Mouse (Mus musculus) spleen, adult 2 months (tissue): ENCODE data around the gene Dnmt3l. TPM values are rescaled to one million over a fixed set of nuclear protein-coding genes. Genes with fewer than 3 reads are reported as not detected.
"Not testable (repeated sequence)": the region's sequence is repeated elsewhere in the genome, so short reads cannot be mapped to it uniquely, and the experiment has no call there.

Experiments
- DNase-seq, 2 experiments: peaks; one replicate each; pipeline versions ENCODE4 v3.0.0 to v3.0.0-alpha.2; 2012 to 2021; ENCODE audit warnings: low spot score in 2 of 2, low read depth in 1 of 2
- H3K27ac ChIP-seq: fragments of 200-500 bp; 2 replicates; pipeline ENCODE4 v1.5.1; 2012; ENCODE audit warnings: low read length, inconsistent platforms; ENCODE audit not compliant: insufficient read depth
- H3K27me3 ChIP-seq: fragments of 200-500 bp; 2 replicates; pipeline ENCODE4 v1.6.1; 2012; ENCODE audit warnings: mild to moderate bottlenecking, moderate library complexity, low read length, inconsistent platforms; ENCODE audit not compliant: control insufficient read depth, insufficient read depth
- H3K36me3 ChIP-seq: fragments of 200-500 bp; 2 replicates; pipeline ENCODE4 v1.6.1; 2012; ENCODE audit warnings: mild to moderate bottlenecking, low read length, inconsistent platforms; ENCODE audit not compliant: control insufficient read depth, insufficient read depth
- H3K4me1 ChIP-seq: fragments of 200-500 bp; 2 replicates; pipeline ENCODE4 v1.6.1; 2011; ENCODE audit warnings: inconsistent platforms; ENCODE audit not compliant: control insufficient read depth, insufficient read depth, insufficient read length
- H3K4me3 ChIP-seq: fragments of 200-500 bp; 2 replicates; pipeline ENCODE4 v1.5.1; 2011; ENCODE audit warnings: mild to moderate bottlenecking, inconsistent platforms; ENCODE audit not compliant: insufficient read depth, insufficient read length; ENCODE audit errors: extremely low read depth
- CTCF ChIP-seq: fragments of 200-500 bp; IDR thresholded peaks from 2 replicates; pipeline ENCODE4 v1.5.1; 2011; ENCODE audit warnings: mild to moderate bottlenecking, inconsistent platforms; ENCODE audit not compliant: insufficient read depth, insufficient read length, insufficient replicate concordance; ENCODE audit errors: extremely low read depth
- POLR2A ChIP-seq: fragments of 200-500 bp; IDR thresholded peaks from 2 replicates; pipeline ENCODE4 v1.6.1; 2011; ENCODE audit warnings: low read depth, low read length, inconsistent platforms
- WGBS: fragments of 180-500 bp; shearing (Covaris S2); methylation state at CpG from one replicate; pipeline ENCODE4 v1.1.7; 2018; 5-methylcytosine and 5-hydroxymethylcytosine counted together
- polyA plus RNA-seq: library from polyadenylated mRNA; depleted of rRNA; stranded (reverse); fragments of >200 nt; gene quantifications from 2 replicates; pipeline ENCODE4 v1.2.3, GENCODE M21; 2012

The Dnmt3l gene
- polyA plus RNA-seq, 1 experiment = not detected

GRCm38 (mm10) chr10:78012661-78013495 lies 28.9 kb upstream of the Dnmt3l start:
- H3K36me3 ChIP-seq = no peaks in the 10 kb centered on the region
- H3K27me3 ChIP-seq = no peaks in the 10 kb centered on the region
- H3K4me1 ChIP-seq = peaks cover 9% of the 10 kb centered on the region; the same call in 1 of the 2 replicates
- no peak overlapping the region for H3K27ac ChIP-seq
- WGBS = 93% methylated on average over 18 of the region's 18 CpGs
- DNase-seq = no peak
- H3K4me3 ChIP-seq = no peak overlapping the region
- TF ChIP-seq POLR2A (no peak), CTCF (no peak)

GRCm38 (mm10) chr10:78015489-78015888 lies 26.3 kb upstream of the Dnmt3l start:
- no peaks in the 10 kb centered on the region for H3K27me3 ChIP-seq
- H3K27ac ChIP-seq = no peak overlapping the region
- DNase-seq = no peak
- H3K4me1 ChIP-seq = peaks cover under 1% of the 10 kb centered on the region; the same call in 1 of the 2 replicates
- WGBS = 85% methylated on average over 1 of the region's 1 CpGs
- TF ChIP-seq CTCF (no peak), POLR2A (no peak)
- no peak overlapping the region for H3K4me3 ChIP-seq
- no peaks in the 10 kb centered on the region for H3K36me3 ChIP-seq

- DNase-seq = no peak
- 80% methylated on average over 5 of the region's 5 CpGs for WGBS
- Histone ChIP-seq H3K27me3 (no peaks in the 10 kb centered on the region), H3K27ac (no peak overlapping the region), H3K36me3 (no peaks in the 10 kb centered on the region), H3K4me1 (no peaks in the 10 kb centered on the region; the same call in 1 of the 2 replicates), H3K4me3 (no peak overlapping the region)
- no peak for TF ChIP-seq POLR2A
- TF ChIP-seq CTCF = no peak
Observed at GRCm38 (mm10) chr10:78016366-78016765, 25.4 kb upstream of the Dnmt3l start.

GRCm38 (mm10) chr10:78018797-78019203 lies 22.9 kb upstream of the Dnmt3l start:
- Histone ChIP-seq H3K4me1 (no peaks in the 10 kb centered on the region; the same call in 1 of the 2 replicates), H3K4me3 (no peak overlapping the region; the same call in 1 of the 2 replicates), H3K36me3 (no peaks in the 10 kb centered on the region), H3K27ac (no peak overlapping the region), H3K27me3 (no peaks in the 10 kb centered on the region)
- WGBS = 16% methylated on average over 19 of the region's 19 CpGs
- peak; percentile 56 to 66 for DNase-seq
- TF ChIP-seq POLR2A = no peak
- TF ChIP-seq CTCF = peak; percentile 97

- Histone ChIP-seq H3K36me3 (no peaks in the 10 kb centered on the region), H3K27me3 (no peaks in the 10 kb centered on the region), H3K27ac (no peak overlapping the region), H3K4me3 (no peak overlapping the region), H3K4me1 (no peaks in the 10 kb centered on the region; the same call in 1 of the 2 replicates)
- TF ChIP-seq POLR2A = no peak
- 88% methylated on average over 4 of the region's 4 CpGs for WGBS
- DNase-seq = no peak
Observed at GRCm38 (mm10) chr10:78019291-78019690, 22.5 kb upstream of the Dnmt3l start.

GRCm38 (mm10) chr10:78019984-78020383 lies 21.8 kb upstream of the Dnmt3l start:
- not testable (repeated sequence) for H3K27me3 ChIP-seq, H3K36me3 ChIP-seq, DNase-seq, H3K4me1 ChIP-seq, H3K4me3 ChIP-seq, H3K27ac ChIP-seq
- WGBS = 88% methylated on average over 7 of the region's 11 CpGs

- not testable (repeated sequence) for H3K4me3 ChIP-seq, DNase-seq, H3K27me3 ChIP-seq, H3K27ac ChIP-seq, H3K36me3 ChIP-seq, H3K4me1 ChIP-seq
- 35% methylated on average over 6 of the region's 8 CpGs for WGBS
Observed at GRCm38 (mm10) chr10:78025453-78025852, 16.3 kb upstream of the Dnmt3l start.
